Mouse (Mus musculus): ENCODE measurements around the gene Prap1.

The Prap1 gene

GRCm38 (mm10) chr7:140134033-140134432, 40.8 kb downstream of the Prap1 start:
- in situ Hi-C loops (cut with MboI), result loop anchor here (25.0 kb wide), 1 partner anchor 897 kb away; the partner anchor contains the start of gene Pwwp2b

- in situ Hi-C loops (cut with MboI), result loop anchor here (25.0 kb wide), 1 partner anchor 898 kb away; the partner anchor contains the start of gene Pwwp2b
These were observed 42.0 kb downstream of the Prap1 start for GRCm38 (mm10) chr7:140135106-140135770.

GRCm38 (mm10) chr7:140137135-140138020, 44.2 kb downstream of the Prap1 start, which contains the start of gene Mtg1:
Gene Mtg1, plus strand, starts transcription at chr7:140137564.
- in situ Hi-C loops (cut with MboI), result loop anchor here (25.0 kb wide), 1 partner anchor 900 kb away; the partner anchor contains the start of gene Pwwp2b

- in situ Hi-C loops (cut with MboI), result loop anchor here (25.0 kb wide), 1 partner anchor 901 kb away; the partner anchor contains the start of gene Pwwp2b
These were observed 44.8 kb downstream of the Prap1 start for GRCm38 (mm10) chr7:140138021-140138310.

- in situ Hi-C loops (cut with MboI), result loop anchor here (25.0 kb wide), 1 partner anchor 904 kb away; the partner anchor contains the start of gene Pwwp2b
These were observed 48.2 kb downstream of the Prap1 start for GRCm38 (mm10) chr7:140141350-140141749.

- in situ Hi-C loops (cut with MboI), result loop anchor here (25.0 kb wide), 1 partner anchor 907 kb away; the partner anchor contains the start of gene Pwwp2b
These were observed 51.4 kb downstream of the Prap1 start for GRCm38 (mm10) chr7:140144550-140144949.

All from mature B cell (primary cell).